ENCODE assay signal across 8 mouse cellular contexts in the genomic region with DNA sequence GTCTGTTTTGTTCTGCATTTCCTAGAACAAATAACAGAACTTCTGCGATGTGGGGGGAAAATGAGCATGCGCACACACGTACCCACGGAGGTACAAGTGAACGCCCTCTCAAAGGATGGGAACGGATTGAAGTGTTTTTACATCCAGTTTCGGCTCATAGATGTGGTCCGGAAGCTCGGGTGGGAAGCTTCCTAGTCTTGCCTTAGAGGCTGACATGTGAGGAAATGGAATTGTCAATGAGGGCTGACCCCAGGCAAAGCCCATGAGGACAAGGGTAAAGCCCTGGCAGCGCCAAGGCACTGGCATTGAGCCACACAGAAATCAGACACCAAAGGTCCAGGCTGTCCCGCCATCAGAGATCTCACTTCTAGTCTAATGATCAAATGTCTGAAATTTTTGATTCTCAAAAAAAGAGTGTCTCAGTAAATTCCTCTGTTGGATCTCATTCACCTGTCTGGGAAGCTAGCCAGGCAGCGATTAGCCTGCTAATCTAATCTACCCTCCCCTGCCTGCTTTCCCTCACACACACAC.
A peak's percentile ranks its signal among the peaks of the same experiment; 100 is the strongest.
DNase-seq lines count a peak whose midpoint lies in the region; ATAC-seq lines count a peak whose summit lies in the region.

No protein-coding gene starts in this region.

- no peaks in the 10 kb centered on the region for H3K27me3 ChIP-seq in forebrain, embryonic 13.5 days
- H3K27me3 ChIP-seq in midbrain, embryonic 14.5 days (ENCODE audit: control insufficient read depth, insufficient read depth, low read length), result no peaks in the 10 kb centered on the region

- WGBS in forebrain, embryonic 13.5 days, result 13% methylated on average over 12 of the region's 12 CpGs
- 8% methylated on average over 12 of the region's 12 CpGs for WGBS in midbrain, embryonic 14.5 days

- H3K36me3 ChIP-seq in forebrain, embryonic 13.5 days (ENCODE audit: poor library complexity, severe bottlenecking), result no peaks in the 10 kb centered on the region
- no peaks in the 10 kb centered on the region for H3K36me3 ChIP-seq in midbrain, embryonic 14.5 days (ENCODE audit: control insufficient read depth, insufficient read depth, low read length)

- DNase-seq in embryo, embryonic 10.5 days (ENCODE audit: low spot score), result peak; percentile 10
- DNase-seq in embryo, embryonic 10 days (ENCODE audit: low spot score), result no peak
- peak; percentile 52 for DNase-seq in MN1 (ENCODE audit: low spot score)
- peak; percentile 22 for DNase-seq in kidney, adult 9 months
- no peak for DNase-seq in midbrain, embryonic 14.5 days
- DNase-seq in lung, postnatal 10 days, result no peak

- H3K27ac ChIP-seq in forebrain, embryonic 13.5 days, result peak overlapping the region; percentile 82
- peak overlapping the region; percentile 91 for H3K27ac ChIP-seq in midbrain, embryonic 14.5 days (replicated peaks; ENCODE audit: low read depth, low read length)

- H3K4me3 ChIP-seq in forebrain, embryonic 13.5 days, result no peak overlapping the region
- no peak overlapping the region; the same call in 1 of the 2 replicates for H3K4me3 ChIP-seq in midbrain, embryonic 14.5 days (replicated peaks; ENCODE audit: low read depth, low read length)

- H3K9ac ChIP-seq in forebrain, embryonic 13.5 days, result peak overlapping the region; percentile 17; the same call in 1 of the 2 replicates
- peak overlapping the region; percentile 6 for H3K9ac ChIP-seq in midbrain, embryonic 14.5 days (replicated peaks; ENCODE audit: low read length)

- ATAC-seq in forebrain, embryonic 13.5 days, result peak; percentile 20
- peak; percentile 36; the same call in 1 of the 2 replicates for ATAC-seq in midbrain, embryonic 14.5 days (ENCODE audit: low FRiP score, low TSS enrichment)
- ATAC-seq in megakaryocyte, adult 5-6 weeks (ENCODE audit: poor library complexity, severe bottlenecking), result no peak

- H3K9me3 ChIP-seq in forebrain, embryonic 13.5 days (replicated peaks), result no peaks in the 10 kb centered on the region
- no peaks in the 10 kb centered on the region for H3K9me3 ChIP-seq in midbrain, embryonic 14.5 days (ENCODE audit: control insufficient read depth, low read length)

- peak overlapping the region; percentile 42 for H3K4me2 ChIP-seq in forebrain, embryonic 13.5 days
- peak overlapping the region; percentile 49 for H3K4me2 ChIP-seq in midbrain, embryonic 14.5 days (ENCODE audit: low read length)

- peaks cover 44% of the 10 kb centered on the region for H3K4me1 ChIP-seq in forebrain, embryonic 13.5 days
- peaks cover 26% of the 10 kb centered on the region for H3K4me1 ChIP-seq in midbrain, embryonic 14.5 days (ENCODE audit: control insufficient read depth, insufficient read depth, low read length)

Comparison
In these comparisons a context has a peak if more than half of its experiments do, and no peak if none do; other contexts are left out.
1. DNase-seq: peak in embryo, embryonic 10.5 days (single experiment), MN1 (single experiment) and kidney, adult 9 months (single experiment); none in embryo, embryonic 10 days (single experiment), midbrain, embryonic 14.5 days (single experiment) and lung, postnatal 10 days (single experiment).